Mouse (Mus musculus) B cell, adult 2 months (primary cell): Measurements from ENCODE around the gene Coq5.

Source experiments
- DNase-seq, 2 experiments: peaks; one replicate each; pipeline ENCODE4 v3.0.0; 2022

Coq5 gene

DNA sequence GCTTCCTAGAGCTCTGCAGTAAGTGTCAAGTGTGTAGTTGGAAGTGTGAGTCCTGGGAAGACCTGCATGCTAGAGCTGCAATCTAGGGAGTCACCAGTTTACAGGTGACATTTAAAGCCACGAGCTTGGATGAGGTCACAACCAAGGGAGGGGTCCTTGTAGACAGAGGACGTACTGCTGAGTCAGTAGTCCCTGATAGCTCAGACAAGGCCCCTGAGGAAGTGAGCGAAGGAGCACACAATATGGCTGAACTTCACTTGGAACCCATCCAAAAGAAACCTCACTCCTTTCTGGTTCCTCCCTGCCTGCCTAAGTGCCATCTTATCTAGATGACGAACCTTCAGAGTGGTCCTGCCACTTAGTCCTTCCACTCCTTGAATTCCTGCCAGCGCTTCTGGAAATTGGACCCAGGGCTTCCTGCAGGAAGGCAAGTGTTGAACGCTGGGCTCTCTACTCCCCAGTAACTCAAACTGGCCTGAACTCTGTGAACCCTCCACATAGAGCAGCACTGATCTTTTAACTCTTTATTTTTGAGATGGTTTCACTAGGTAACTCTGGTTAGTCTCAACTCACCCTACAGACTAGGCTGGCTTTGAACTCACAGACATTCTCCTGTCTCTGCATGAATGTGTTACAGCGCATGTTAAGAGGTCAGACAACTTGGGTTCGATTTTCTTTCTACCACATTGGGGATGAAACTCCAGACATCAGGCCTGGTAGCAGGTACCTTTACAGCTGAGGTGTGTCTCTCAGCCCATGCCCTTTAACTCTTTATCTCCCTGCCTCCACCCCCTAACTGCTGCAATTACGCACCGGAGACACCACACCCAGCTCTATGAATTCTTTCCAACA lies 33.6 kb downstream of the Coq5 start:
- no peak for DNase-seq

GRCm38 (mm10) chr5:115313668-115313943 lies 34.1 kb downstream of the Coq5 start:
- DNase-seq = no peak

DNA sequence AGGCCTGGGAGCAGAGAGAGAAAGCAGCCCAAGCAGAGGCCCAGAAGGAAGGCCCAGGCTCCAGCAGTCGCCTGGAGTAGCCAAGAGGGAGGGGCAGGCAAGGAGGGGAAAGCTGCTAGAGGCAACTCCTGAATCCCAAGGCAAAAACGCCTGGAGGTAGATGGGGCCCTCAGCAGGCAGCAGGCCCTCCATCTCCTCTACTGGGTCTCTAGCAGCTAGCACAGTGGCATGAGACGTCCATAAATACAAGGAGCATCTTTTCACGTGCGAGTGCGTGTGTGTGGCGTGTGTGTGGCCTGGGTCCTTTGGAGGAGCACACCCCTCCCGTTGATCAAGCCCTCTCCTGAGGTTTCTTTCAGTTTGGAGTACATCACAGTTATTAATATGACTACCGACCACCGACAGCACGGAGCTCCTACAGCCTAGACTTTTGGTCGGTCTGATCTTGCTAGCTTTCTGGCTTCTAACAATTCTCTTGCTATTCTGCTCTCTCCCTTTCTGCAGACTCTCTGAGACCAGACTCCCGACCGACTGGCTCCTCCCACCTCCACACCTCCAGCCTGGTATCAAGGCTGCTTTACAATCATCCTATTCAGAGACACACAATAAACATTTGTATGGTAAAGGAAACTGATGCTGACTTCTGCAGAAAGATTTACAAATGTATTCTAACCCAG lies 37.6 kb downstream of the Coq5 start:
- no peak for DNase-seq

DNA sequence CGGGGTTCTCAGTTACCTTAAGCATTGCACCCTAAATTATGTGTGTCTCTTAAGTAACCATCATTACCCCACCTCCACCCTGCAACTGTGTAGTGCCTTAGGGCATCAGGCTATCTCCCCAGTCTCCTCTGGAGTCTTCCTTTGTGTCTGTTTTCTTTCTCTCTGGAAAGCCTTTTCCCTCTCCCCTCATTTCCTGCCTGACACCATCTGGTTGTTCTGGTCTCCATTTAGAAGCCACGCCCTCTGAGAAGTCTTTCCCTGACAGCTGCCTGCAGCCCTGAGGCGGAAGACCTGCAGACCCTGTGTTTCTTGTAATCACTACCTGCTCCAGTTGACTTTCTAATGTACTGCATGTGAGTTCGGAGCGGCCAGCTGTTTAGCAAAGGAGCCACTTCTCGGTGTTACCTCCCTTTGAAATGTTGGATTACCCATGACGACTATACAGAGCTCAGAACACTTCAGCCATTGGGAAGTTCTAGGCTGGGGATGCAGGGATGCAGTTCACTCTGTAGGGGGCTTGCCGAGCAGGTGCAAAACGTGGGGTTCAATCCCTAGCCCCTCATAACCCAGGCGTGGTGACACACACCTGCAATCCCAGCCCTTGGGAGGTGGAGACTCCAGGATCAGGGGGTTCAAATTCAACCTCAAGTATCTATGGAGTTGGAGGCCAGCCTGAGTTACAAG lies 38.3 kb downstream of the Coq5 start:
- DNase-seq = no peak

DNA sequence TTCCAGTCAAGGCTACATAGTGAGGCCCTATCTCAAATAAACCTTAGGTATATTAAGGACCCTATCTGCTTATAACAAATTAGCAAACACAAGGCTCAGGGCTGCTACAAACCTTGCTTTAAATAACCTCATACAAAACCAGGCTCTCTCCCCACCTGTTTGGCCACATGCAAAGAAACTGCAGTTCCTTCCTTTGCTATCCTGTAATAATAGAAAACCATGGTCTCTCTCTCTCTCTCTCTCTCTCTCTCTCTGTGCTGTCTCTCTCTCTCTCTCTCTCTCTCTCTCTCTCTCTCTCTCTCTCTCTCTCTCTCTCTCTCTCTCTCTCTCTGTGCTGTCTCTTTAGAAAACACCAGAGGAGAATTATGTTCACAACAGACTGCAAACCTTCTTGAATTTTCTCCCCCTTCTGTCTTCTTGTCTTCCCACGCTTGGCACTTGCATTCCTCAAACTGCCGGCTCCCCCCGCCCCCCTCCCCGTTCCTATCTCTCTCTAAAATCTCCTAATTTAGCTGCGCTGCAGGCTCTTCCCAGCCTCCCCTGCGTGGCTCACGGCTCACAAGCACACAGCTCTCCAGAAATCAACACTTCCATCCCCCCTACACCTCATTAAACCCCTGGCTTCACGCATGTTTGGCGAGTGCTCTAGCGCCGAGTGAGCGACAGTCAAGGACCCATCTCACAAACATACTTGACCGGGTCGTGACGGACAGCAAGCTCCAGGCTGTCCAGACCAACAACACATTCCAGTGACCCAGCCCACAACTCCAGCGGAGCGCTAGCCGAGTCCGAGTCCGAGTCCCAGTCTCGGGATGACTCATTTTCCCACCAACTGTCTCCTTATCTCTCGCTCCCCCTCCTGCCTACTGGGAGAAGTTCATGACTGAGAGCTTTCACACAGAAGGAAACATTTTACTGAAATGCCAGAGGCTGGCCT lies 39.8 kb downstream of the Coq5 start:
- DNase-seq = peak; percentile 16 to 22

DNA sequence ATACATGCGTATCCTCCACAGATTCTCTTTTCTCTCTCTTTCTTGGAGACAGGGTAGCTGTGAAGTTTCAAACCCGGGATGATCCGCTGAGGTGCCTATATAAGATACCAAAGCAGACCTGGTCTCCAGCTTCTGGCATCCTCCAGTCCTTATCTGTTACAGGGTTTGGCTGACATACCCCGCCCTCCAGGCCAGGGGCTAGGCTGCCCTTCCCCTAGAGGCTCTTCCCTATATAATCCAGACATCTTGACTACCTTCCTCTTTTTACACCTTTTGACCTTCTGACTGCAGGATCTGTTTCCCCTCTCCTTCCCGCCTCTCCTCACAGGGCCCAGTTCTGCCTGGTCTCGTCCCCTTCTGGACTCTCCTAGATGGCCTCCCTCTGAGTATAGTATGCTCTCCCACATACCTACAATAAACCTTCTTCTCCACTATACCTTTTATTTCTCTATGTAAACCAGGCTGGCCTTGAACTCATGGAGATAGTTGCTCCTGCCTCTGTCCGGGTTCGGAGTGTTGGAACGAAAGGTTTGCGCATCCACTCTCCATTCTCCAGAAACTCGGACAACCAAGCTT lies 46.9 kb downstream of the Coq5 start:
- no peak for DNase-seq

- peak; percentile 95 for DNase-seq
Measured at GRCm38 (mm10) chr5:115326875-115327609, 47.6 kb downstream of the Coq5 start, which contains the start of gene Srsf9. TSS of gene Srsf9 (plus strand) at chr5:115327177.

GRCm38 (mm10) chr5:115327610-115328548 lies 48.4 kb downstream of the Coq5 start:
- DNase-seq = peak; percentile 38 to 40

DNA sequence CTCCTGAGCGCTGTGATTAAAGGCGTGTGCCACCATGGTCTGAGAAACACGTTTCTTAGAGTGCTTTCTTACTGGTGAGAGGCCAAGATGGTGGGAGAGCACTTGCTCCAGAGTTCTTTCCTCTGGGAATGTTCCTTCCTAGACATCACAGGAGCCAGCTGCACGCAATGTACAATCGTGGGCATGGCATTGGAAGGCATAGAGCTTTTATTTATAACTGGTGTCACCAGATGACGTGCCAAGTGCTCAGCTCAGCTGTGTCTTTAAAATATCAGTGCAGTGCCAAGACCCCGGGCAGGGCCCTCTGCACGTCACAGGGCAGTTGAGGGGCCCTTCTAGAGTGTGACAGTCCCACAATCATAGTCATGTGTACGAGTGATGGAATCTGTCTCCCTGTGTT lies 51.5 kb downstream of the Coq5 start:
- no peak for DNase-seq

DNA sequence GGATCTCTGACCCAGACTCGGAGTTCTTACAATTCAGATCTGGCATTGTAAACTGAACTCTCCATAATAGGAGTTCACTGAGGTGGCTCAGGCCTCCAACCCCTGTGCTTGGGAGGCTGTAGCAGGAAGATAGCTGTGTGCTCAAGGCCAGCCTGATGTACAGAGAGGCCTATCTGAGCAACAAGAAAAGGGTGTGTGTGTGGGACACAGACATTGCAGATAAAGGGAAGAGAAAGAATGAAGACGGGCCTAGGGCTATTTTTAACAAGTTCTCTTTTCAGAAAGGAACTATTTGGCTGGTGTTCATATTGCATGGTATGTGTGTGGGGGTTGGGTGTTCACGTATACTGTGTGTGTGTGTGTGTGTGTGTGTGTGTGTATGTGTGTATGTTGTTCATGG lies 54.2 kb downstream of the Coq5 start:
- peak in 1 of 2 experiments; percentile 12 for DNase-seq

GRCm38 (mm10) chr5:115340007-115340406 lies 60.5 kb downstream of the Coq5 start:
- no peak for DNase-seq

DNA sequence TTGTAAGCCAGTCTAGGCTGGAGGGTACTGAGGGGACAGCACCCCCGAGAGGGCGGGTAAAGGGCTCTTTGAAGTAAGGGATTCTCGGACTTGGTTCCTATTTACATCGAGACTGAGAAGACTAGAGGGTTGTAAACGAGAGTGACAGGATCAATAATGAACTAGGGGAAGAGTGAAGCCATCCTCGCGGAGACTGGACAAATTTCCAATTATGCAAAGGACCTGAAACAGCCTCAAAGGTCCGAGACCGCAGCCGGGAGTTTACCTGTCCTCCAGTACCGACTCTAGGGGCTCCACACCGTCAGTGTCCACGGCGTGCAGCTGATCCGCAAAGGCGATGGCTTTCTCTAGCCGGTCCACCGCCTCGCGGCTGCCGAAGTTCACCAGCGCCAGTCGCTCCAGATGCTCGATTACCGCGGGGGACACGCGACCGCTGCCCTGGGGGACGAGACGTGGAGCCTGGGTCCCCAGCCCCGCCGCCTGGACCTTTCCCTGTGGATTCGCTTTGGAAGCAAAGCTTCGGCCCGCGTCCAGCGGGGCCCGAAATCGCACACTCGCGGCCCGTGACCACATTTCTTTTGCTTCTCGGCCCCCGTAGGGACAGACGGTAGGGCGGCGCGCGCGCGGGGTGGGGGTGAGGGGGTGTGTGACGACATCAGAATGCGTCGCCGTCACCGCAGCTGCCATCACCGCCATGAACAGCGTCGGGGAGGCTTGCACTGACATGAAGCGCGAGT lies 61.3 kb downstream of the Coq5 start, which contains the start of the genes Gatc and Triap1:
Gatc (minus strand) TSS at position 602 of the 737 bp plus-strand sequence.
Triap1 (plus strand) TSS at position 649 of the 737 bp plus-strand sequence.
- DNase-seq = peak; percentile 92

DNA sequence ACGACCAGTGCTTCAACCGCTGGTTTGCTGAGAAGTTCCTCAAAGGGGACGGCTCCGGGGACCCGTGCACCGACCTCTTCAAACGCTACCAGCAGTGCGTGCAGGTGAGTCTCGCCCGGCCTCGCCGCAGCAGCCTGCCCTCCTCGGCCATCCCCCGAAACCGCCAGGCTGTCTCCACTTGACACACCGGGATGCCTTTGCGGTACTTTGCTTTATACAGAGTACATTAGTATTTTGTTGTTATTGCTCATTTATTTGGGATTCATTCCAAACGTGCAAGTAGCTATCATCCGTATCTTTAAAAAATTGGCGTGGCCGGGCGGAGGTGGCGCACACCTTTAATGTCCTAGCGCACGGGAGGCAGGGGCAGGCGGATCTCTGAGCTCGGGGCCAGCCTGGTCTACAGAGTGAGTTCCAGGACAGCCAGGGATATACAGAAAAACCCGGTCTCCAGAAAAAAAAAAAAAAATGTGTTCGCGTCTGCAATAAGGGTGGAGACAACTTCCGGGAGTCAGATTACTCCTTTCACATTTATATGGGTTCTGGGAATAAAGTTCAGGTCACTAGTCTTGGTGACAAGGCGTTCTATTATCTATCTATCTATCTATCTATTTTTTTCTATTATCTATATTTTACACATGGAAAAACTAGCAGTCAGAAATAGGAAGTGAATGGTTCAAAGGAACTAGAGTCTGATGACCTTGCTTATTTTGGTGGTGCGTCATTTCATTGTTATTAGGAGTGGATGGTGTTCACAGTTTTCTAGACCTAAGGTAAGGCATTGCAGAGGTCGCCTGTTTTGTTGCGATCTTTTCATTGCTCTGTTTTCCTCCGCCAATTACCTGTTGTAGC lies 62.1 kb downstream of the Coq5 start:
- no peak for DNase-seq
